Mouse (Mus musculus): ENCODE measurements around the gene Mmd2. TPM values are rescaled to one million over a fixed set of nuclear protein-coding genes. Genes with fewer than 3 reads are reported as not detected.

The Mmd2 gene
- polyA plus RNA-seq, 1 experiment, result 0.18 TPM

DNA sequence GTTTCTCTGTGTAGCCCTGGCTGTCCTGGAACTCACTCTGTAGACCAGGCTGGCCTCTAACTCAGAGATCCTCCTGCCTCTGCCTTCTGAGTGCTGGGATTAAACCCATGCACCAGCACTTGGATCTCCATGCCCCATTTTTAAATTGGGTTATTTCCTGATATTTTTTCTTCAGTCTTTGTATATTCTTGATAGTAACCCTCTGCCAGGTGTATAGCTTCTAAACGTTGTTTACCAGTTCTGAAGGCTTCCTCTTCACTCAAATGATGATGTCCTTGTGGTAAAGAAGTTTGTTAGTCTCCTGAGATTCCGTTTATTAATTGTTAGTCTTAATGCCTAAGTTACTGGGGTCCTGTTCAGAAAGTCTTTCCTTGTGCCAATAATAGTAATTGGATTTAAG, 18.8 kb upstream of the Mmd2 start, which contains the start of gene Wipi2:
TSS of gene Wipi2 (plus strand) at position 301 of the 400 bp plus-strand sequence.
- Histone ChIP-seq H3K4me1 (ENCODE audit: control insufficient read depth, insufficient read depth, insufficient read length) (peaks cover 5% of the 10 kb centered on the region; the same call in 1 of the 2 replicates), H3K27me3 (ENCODE audit: control insufficient read depth, insufficient read depth, low read length) (peaks cover 2% of the 10 kb centered on the region; the same call in 1 of the 2 replicates), H3K36me3 (ENCODE audit: control insufficient read depth, insufficient read depth, low read length) (no peaks in the 10 kb centered on the region), H3K27ac (ENCODE audit: insufficient read depth, low read length) (no peak within 1 kb of the TSS), H3K4me3 (ENCODE audit: extremely low read depth, insufficient read depth, insufficient read length) (no peak within 1 kb of the TSS)
- TF ChIP-seq CTCF (IDR thresholded peaks at IDR 0.05; ENCODE audit: extremely low read depth, insufficient read depth, insufficient read length, insufficient replicate concordance) (no peak), POLR2A (IDR thresholded peaks at IDR 0.05; ENCODE audit: low read depth, low read length) (no peak)
- 82% methylated on average over 2 of the region's 2 CpGs for WGBS
- DNase-seq (ENCODE audit: low read depth in 1 of 2, low spot score in 2 of 2), result no peak

GRCm38 (mm10) chr5:142623080-142623479, 14.5 kb upstream of the Mmd2 start:
- peaks cover 3% of the 10 kb centered on the region for H3K27me3 ChIP-seq (ENCODE audit: control insufficient read depth, insufficient read depth, low read length)
- H3K27ac ChIP-seq (ENCODE audit: insufficient read depth, low read length), result no peak overlapping the region
- no peaks in the 10 kb centered on the region for H3K4me1 ChIP-seq (ENCODE audit: control insufficient read depth, insufficient read depth, insufficient read length)
- no peak overlapping the region for H3K4me3 ChIP-seq (ENCODE audit: extremely low read depth, insufficient read depth, insufficient read length)
- H3K36me3 ChIP-seq (ENCODE audit: control insufficient read depth, insufficient read depth, low read length), result no peaks in the 10 kb centered on the region
- DNase-seq (ENCODE audit: low read depth in 1 of 2, low spot score in 2 of 2), result no peak
- WGBS, result 91% methylated on average over 7 of the region's 7 CpGs
- TF ChIP-seq CTCF (IDR thresholded peaks at IDR 0.05; ENCODE audit: extremely low read depth, insufficient read depth, insufficient read length, insufficient replicate concordance) (no peak), POLR2A (IDR thresholded peaks at IDR 0.05; ENCODE audit: low read depth, low read length) (no peak)

GRCm38 (mm10) chr5:142622134-142622533, 13.5 kb upstream of the Mmd2 start:
- 74% methylated on average over 1 of the region's 1 CpGs for WGBS
- no peaks in the 10 kb centered on the region for H3K4me1 ChIP-seq (ENCODE audit: control insufficient read depth, insufficient read depth, insufficient read length)
- TF ChIP-seq POLR2A (IDR thresholded peaks at IDR 0.05; ENCODE audit: low read depth, low read length) (no peak), CTCF (IDR thresholded peaks at IDR 0.05; ENCODE audit: extremely low read depth, insufficient read depth, insufficient read length, insufficient replicate concordance) (no peak)
- no peak overlapping the region for H3K4me3 ChIP-seq (ENCODE audit: extremely low read depth, insufficient read depth, insufficient read length)
- DNase-seq (ENCODE audit: low read depth in 1 of 2, low spot score in 2 of 2), result no peak
- no peak overlapping the region for H3K27ac ChIP-seq (ENCODE audit: insufficient read depth, low read length)
- peaks cover 4% of the 10 kb centered on the region for H3K27me3 ChIP-seq (ENCODE audit: control insufficient read depth, insufficient read depth, low read length)
- no peaks in the 10 kb centered on the region for H3K36me3 ChIP-seq (ENCODE audit: control insufficient read depth, insufficient read depth, low read length)

GRCm38 (mm10) chr5:142621421-142621820, 12.8 kb upstream of the Mmd2 start:
- Histone ChIP-seq H3K27me3 (ENCODE audit: control insufficient read depth, insufficient read depth, low read length) (peaks cover 4% of the 10 kb centered on the region), H3K4me3 (ENCODE audit: extremely low read depth, insufficient read depth, insufficient read length) (no peak overlapping the region), H3K27ac (ENCODE audit: insufficient read depth, low read length) (no peak overlapping the region), H3K4me1 (ENCODE audit: control insufficient read depth, insufficient read depth, insufficient read length) (no peaks in the 10 kb centered on the region), H3K36me3 (ENCODE audit: control insufficient read depth, insufficient read depth, low read length) (no peaks in the 10 kb centered on the region)
- DNase-seq (ENCODE audit: low read depth in 1 of 2, low spot score in 2 of 2), result no peak
- TF ChIP-seq POLR2A (IDR thresholded peaks at IDR 0.05; ENCODE audit: low read depth, low read length) (no peak), CTCF (IDR thresholded peaks at IDR 0.05; ENCODE audit: extremely low read depth, insufficient read depth, insufficient read length, insufficient replicate concordance) (no peak)
- WGBS, result 62% methylated on average over 2 of the region's 2 CpGs

GRCm38 (mm10) chr5:142619866-142620265, 11.3 kb upstream of the Mmd2 start:
- WGBS, result 10% methylated on average over 5 of the region's 5 CpGs
- H3K27ac ChIP-seq (ENCODE audit: insufficient read depth, low read length), result no peak overlapping the region
- H3K27me3 ChIP-seq (ENCODE audit: control insufficient read depth, insufficient read depth, low read length), result peaks cover 2% of the 10 kb centered on the region; the same call in 1 of the 2 replicates
- TF ChIP-seq POLR2A (IDR thresholded peaks at IDR 0.05; ENCODE audit: low read depth, low read length) (no peak), CTCF (IDR thresholded peaks at IDR 0.05; ENCODE audit: extremely low read depth, insufficient read depth, insufficient read length, insufficient replicate concordance) (peak; percentile 36; the same call in 1 of the 2 replicates)
- DNase-seq (ENCODE audit: low read depth in 1 of 2, low spot score in 2 of 2), result peak in 1 of 2 experiments; percentile 20
- H3K36me3 ChIP-seq (ENCODE audit: control insufficient read depth, insufficient read depth, low read length), result no peaks in the 10 kb centered on the region
- no peak overlapping the region for H3K4me3 ChIP-seq (ENCODE audit: extremely low read depth, insufficient read depth, insufficient read length)
- no peaks in the 10 kb centered on the region for H3K4me1 ChIP-seq (ENCODE audit: control insufficient read depth, insufficient read depth, insufficient read length)

DNA sequence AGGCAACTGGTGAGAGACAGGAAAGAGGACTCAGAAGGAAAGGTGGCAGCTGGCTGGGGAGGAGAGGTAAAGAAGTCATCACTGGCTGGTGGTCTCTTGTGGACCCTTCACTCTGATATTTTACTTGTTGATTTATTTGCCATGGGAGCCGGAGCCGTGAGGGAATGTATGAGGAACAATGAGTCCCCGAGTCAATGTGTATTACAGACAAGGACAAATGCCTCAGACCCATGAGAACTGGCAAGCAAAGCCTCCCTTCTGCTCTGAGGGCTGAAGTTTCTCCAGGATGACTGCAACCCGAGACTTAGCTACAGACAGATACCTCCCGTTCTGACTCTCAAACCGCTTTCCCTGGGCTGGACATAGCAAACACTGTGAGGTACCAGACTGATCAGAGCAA, 7.7 kb upstream of the Mmd2 start:
- no peaks in the 10 kb centered on the region for H3K36me3 ChIP-seq (ENCODE audit: control insufficient read depth, insufficient read depth, low read length)
- no peaks in the 10 kb centered on the region for H3K4me1 ChIP-seq (ENCODE audit: control insufficient read depth, insufficient read depth, insufficient read length)
- no peak overlapping the region for H3K27ac ChIP-seq (ENCODE audit: insufficient read depth, low read length)
- WGBS, result 47% methylated on average over 6 of the region's 6 CpGs
- peaks cover 2% of the 10 kb centered on the region; the same call in 1 of the 2 replicates for H3K27me3 ChIP-seq (ENCODE audit: control insufficient read depth, insufficient read depth, low read length)
- DNase-seq (ENCODE audit: low read depth in 1 of 2, low spot score in 2 of 2), result no peak
- H3K4me3 ChIP-seq (ENCODE audit: extremely low read depth, insufficient read depth, insufficient read length), result no peak overlapping the region
- TF ChIP-seq CTCF (IDR thresholded peaks at IDR 0.05; ENCODE audit: extremely low read depth, insufficient read depth, insufficient read length, insufficient replicate concordance), result no peak

- TF ChIP-seq CTCF (IDR thresholded peaks at IDR 0.05; ENCODE audit: extremely low read depth, insufficient read depth, insufficient read length, insufficient replicate concordance), result no peak
- TF ChIP-seq POLR2A (IDR thresholded peaks at IDR 0.05; ENCODE audit: low read depth, low read length), result no peak
- H3K36me3 ChIP-seq (ENCODE audit: control insufficient read depth, insufficient read depth, low read length), result no peaks in the 10 kb centered on the region
- WGBS, result 68% methylated on average over 4 of the region's 4 CpGs
- DNase-seq (ENCODE audit: low read depth in 1 of 2, low spot score in 2 of 2), result no peak
- H3K27ac ChIP-seq (ENCODE audit: insufficient read depth, low read length), result no peak overlapping the region
- no peak overlapping the region for H3K4me3 ChIP-seq (ENCODE audit: extremely low read depth, insufficient read depth, insufficient read length)
- no peaks in the 10 kb centered on the region for H3K4me1 ChIP-seq (ENCODE audit: control insufficient read depth, insufficient read depth, insufficient read length)
- peaks cover 2% of the 10 kb centered on the region; the same call in 1 of the 2 replicates for H3K27me3 ChIP-seq (ENCODE audit: control insufficient read depth, insufficient read depth, low read length)
Measured at GRCm38 (mm10) chr5:142615638-142616037, 7.0 kb upstream of the Mmd2 start.
